Mouse (Mus musculus) kidney, adult 10 weeks (tissue): ENCODE results near the gene Amigo1. TPM values are rescaled to one million over a fixed set of nuclear protein-coding genes. Genes with fewer than 3 reads are reported as not detected.

Source experiments
- polyA plus RNA-seq: library from polyadenylated mRNA; stranded (reverse); fragments of 350-450 nt; fragmentation: Illumina TruSeq; extraction: RNeasy Lipid Tissue Mini Kit (QIAGEN cat#74804); gene quantifications from one replicate; pipeline ENCODE4 v1.2.3, GENCODE M21; 2014; ENCODE audit warnings: low read depth, low replicate concordance

The Amigo1 gene
- polyA plus RNA-seq, result 7.6 TPM

DNA sequence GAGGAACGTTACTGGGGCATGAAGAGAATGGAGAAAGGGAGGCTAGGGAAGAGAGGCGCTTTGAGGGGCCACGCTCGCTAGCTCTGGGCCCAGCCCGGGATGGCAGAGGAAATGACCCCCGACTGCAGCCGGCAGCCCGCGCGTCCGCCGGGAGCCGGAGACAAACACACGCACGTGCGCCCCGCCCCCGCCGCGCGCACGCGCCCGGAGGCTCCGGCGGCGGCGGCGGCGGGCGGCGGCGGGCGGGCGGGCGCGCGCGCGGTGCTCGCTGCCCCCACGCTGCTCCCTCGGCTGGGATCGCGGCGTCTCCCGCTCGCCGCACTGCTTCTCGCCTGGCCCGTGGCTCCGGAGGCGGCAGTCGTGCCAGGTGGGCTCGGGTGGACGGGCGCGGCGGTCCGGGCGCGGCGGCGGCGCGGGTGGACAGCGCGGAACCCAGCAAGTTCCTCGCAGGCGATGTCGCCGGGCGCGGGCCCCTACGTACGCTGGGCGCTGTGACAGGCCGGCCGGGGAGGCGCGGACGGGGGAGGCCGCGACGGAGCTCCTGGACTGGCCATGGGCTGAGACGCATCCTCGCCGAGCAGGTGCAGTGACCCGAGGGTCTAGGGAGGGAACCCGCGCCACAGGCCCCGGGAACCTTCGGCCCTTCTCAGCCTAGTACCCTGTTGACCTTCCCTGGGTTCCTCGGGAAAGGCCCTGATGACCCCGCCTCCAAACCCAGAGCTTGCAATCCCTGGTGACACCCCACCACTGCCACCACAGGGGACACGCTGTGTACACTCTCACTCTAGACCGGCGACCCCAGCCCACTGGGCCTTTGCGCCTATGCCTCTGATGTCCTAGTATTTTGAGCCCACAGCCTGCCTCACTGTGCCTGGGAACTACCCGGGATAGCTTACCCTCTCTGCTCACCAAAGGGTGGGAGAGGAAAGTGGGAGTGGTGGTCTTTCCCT, at the start of gene Amigo1:
Gene Amigo1, plus strand, starts transcription at position 238 of the 950 bp plus-strand sequence.

DNA sequence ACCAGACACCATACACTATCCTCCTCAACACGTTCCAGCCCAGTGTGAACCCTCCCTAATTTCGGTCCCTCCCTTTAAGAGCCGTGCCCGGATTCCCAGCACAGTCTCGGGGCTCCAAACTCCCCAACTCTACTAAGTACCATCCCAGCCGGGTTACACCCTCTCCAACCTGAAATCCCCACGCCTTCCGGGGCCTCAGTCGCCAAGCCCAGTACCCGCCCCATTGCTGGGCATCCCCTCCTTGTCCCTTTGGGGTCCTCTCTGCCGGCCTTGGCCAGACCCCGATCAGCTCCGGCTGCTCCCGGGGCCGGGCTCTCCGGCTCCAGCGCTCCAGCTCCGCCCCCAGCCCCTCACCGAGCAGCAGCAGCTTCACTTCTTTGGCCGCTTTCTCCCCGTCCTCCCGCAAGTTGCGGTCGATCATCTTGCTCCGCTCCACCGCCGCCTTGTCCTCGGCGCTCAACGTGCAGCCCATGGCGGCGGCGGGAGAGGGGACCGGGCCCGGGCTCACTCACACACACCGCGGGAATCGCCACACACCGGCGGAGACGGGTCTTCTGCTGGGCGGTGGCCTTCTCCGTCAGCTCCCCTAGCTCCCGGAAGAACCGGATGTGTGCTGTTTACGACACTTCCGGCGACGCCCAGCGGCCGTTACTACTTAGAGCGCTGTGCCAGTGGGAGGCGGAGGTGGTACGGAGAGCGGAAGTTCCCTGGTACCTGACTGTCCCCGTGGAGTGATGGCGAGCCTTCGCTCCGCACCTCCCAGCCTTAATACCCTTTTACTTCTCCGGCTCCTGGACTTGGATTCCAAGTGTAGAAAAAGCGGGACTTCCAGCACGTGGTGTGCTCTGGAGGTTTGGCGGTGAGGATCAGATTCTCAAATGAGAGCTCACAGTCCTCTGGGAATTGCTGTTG, 40.3 kb upstream of the Amigo1 start, which contains the start of gene Gnai3:
Gene Gnai3, minus strand, starts transcription at position 613 of the 912 bp plus-strand sequence.

DNA sequence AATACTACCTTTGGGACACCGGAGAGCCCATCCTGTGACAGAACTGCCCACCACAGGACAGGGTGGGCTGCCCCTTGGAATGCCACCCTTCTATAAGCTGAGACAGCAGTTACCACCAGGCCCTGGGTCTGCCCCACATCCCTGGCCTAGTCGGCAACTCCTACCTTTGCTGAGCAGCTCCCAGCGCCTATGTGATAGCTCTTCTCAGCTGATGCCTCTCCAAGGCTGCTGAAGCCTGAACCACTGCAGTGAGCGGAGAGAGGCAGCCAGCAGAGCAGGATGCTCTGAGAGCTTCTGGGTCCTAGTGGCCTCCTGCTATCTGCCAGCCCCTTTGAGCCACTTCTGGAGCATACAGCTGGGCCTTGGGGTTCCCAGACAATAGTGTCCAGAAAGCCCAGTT, 31.5 kb upstream of the Amigo1 start, which contains the start of gene Gpr61:
Gene Gpr61, minus strand, starts transcription at position 227 of the 400 bp plus-strand sequence.

DNA sequence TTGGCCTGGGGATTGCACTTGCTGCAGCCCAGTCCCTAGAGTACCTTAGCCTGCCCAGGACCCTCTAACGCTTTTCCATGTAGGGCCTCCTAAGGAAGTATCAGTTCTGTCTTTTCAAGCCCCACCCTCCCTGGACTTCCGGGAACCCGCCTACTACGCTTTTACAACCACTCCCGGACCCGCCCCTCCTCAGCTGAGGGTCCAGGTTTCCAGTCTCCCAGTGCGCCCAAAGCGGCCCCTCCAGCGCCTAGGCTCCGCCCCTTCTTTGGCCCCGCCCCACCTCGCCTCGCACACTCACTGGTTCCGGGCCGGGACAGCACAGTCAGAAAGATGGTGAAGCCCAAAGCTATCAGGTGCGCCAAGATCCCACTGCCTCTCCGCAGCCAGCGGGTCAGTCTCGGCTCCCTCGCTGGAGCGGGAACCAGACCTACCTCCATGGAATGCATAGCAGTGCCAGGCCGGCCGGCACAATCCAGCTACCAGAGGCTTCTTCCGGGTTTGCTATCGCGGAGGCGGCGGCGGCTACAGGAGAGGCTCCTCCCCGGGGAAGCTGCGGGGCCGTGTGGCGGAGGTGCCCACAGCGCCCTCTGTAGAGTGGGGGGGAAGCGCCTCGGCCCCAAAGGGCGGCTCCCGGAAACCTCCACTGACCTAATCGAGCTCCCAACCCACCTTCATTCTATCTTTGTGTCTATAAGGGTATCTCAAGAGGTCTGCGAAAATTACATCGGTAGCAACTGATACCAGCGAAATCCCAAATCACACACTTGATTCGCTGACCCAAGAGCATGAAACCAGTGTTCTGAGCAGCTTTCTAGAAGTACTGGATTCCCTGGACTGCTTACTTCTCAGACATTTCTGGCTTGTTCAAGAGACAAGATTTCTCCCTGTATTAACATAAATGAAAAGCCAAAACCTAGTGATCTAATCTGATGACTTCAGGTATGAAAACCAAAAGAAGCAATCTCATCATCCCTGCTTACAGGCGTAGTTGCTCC, 14.5 kb downstream of the Amigo1 start, which contains the start of gene Cyb561d1:
Gene Cyb561d1, minus strand, starts transcription at position 884 of the 995 bp plus-strand sequence.

DNA sequence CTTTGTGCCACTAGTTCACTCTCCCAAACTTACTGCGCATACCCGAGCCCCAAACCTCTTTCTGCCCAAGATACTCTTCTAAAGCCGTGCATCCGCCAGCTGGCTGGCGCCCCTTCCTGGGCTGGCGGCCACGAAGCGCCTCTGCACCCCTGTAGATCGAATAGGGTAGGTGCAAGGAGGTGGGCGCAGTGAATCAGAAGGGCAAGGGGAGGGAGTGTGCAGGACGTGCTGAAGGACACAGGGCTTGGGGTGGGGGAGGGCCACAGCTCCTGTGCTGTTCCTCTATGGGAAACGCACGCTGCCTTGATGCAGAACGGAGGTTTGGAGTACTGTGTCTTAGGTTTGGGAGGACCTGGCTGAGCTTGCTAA, 24.6 kb downstream of the Amigo1 start, which contains the start of gene Atxn7l2:
Gene Atxn7l2, minus strand, starts transcription at position 164 of the 369 bp plus-strand sequence.

DNA sequence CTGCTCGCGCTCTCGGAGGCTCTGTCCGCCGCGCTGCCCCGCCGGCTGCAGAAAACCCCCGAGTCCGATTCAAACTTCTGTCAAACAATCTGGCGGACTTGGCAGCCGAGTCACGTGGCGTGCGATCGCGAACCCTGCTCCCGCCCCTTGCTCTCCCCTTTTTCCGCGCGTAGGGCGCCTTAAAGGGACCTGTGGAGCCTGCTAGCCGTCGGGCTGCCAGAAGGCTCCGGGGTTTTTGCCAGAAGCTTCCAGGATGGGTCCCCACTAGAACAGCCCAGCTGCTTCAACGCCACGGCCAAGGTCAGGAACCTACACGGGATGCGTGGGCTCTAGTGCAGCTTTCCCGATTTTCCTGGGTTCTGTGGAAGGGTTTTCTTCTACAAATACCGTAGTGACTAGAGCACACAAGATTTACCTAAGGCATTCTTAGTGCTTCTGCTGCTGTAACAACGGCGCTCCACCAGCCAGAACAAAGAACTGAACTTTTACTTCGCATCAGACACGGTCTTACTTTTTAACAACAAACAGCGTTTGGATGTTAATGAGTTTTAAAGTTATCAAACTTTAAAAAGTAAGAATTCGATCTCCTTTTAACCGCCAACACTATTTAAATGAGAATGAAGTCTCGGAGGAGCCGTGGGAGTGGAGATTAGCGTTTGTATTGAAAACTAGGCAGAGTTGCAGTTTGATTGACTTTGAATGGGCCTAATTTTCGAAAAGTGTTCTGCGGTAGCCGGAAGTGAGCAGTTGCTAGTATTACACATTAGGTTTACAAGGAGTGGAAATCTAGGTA, 40.6 kb downstream of the Amigo1 start, which contains the start of gene Sypl2:
Gene Sypl2, minus strand, starts transcription at position 91 of the 793 bp plus-strand sequence.

Other genes starting within 250 kb of the Amigo1 start
- gene Gstm6, start 242.6 kb upstream of the Amigo1 start, polyA plus RNA-seq, result 1.2 TPM
- gene Gstm3, start 217.1 kb upstream of the Amigo1 start, polyA plus RNA-seq, result not detected
- gene Gstm2, start 199.9 kb upstream of the Amigo1 start, polyA plus RNA-seq, result 66.2 TPM
- gene Gstm1, start 168.4 kb upstream of the Amigo1 start, polyA plus RNA-seq, result 53.9 TPM
- gene Gstm4, start 141.4 kb upstream of the Amigo1 start, polyA plus RNA-seq, result 3.7 TPM
- 8.5 TPM for gene Ampd2, start 99.7 kb upstream of the Amigo1 start, polyA plus RNA-seq
- gene Gnat2, start 93.5 kb upstream of the Amigo1 start, polyA plus RNA-seq, result 0.77 TPM
- gene Gnai3, start 40.2 kb upstream of the Amigo1 start, polyA plus RNA-seq, result 225 TPM
- gene Gpr61, start 31.5 kb upstream of the Amigo1 start, polyA plus RNA-seq, result not detected
- gene Cyb561d1, start 14.9 kb downstream of the Amigo1 start, polyA plus RNA-seq, result 5.1 TPM
- 2.3 TPM for gene Atxn7l2, start 24.6 kb downstream of the Amigo1 start, polyA plus RNA-seq
- gene Sypl2, start 40.3 kb downstream of the Amigo1 start, polyA plus RNA-seq, result 14.7 TPM
- 101 TPM for gene Psma5, start 70.6 kb downstream of the Amigo1 start, polyA plus RNA-seq
- gene Sort1, start 97.7 kb downstream of the Amigo1 start, polyA plus RNA-seq, result 24.3 TPM
- not detected for gene Mybphl, start 178.6 kb downstream of the Amigo1 start, polyA plus RNA-seq
- gene Psrc1, start 197.5 kb downstream of the Amigo1 start, polyA plus RNA-seq, result not detected
- 2.6 TPM for gene Celsr2, start 229.2 kb downstream of the Amigo1 start, polyA plus RNA-seq